Mouse (Mus musculus) thymus, postnatal 36 days (tissue): Measurements from ENCODE around the gene Supt6.

ENCODE experiments used
- DNase-seq, 2 experiments: peaks; one replicate each; pipeline ENCODE4 v3.0.0; 2022; ENCODE audit warnings: mixed read lengths in 2 of 2

The Supt6 gene

DNA sequence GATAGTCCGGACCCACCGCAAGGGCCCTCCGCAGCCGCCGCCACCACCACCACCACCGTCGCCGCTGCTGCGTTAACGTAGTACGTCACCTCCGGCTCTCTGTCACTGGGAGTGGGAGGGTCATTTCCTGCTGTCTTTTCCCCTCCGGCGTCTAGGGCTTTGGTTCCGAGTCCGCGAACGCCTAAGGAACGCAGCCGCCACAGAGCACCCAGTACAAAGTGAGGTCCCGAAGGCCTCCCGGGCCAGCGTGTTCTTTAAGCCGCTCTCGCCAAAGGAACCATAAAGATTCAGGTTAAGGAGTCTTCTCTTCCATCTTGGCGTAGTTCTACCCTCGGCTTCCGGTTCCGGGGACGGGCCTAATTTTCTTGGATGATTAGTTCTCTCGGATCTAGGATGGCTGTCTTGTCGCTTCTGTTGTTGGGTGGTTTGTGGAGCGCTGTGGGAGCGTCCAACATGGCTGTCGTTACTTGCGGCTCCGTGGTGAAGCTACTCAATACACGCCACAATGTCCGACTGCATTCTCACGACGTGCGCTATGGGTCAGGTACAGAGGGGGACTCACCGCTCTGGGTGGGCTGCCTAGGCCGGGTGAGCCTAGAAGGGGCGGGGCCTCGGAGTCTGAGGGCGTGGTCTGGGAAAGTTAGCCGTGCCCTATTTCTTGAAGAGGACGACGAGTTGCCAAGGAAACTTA lies at the start of gene Supt6, which contains the start of gene Sdf2:
Gene Supt6 (minus strand): TSS at position 361 of the 691 bp plus-strand sequence.
Gene Sdf2 (plus strand): TSS at position 120 of the 691 bp plus-strand sequence.
- peak; percentile 85 to 88 for DNase-seq

DNA sequence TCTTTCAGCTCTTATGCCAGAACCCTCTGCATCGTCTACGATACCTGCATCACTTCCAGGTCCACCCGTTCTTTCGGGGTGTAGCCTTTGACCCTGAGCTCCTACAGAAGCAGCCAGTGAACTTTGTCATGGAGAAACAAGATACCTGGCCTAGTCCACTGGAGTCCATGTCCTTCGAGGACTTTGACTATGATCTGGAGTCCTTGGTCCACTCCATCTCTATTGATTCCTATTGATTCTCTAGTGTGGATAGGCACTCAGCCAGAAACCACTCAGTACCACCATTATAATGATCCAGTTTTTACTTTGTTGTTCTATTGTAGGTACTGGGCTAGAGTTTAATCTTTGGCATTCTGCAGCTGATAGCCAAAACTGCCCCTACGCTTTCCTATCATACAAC lies 48.8 kb upstream of the Supt6 start:
- no peak for DNase-seq

DNA sequence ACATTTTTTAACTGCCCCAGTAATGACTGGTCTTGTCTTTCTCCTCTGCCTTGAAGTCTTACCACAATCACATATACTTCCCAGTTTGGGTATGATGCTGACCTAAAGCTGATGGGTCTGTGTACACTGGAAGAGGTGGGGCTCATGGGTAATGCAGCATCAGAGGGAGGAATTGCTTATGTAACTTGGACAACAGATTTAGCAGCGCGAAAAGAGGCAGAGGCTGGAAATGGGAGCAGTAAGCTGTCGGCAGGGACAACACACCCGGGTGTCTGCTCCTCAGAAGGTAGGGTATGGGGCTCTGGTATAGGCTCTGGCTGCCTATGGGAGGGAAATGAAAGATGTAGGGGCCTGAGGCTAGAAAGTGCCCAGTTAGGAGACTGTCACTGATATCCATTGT lies 44.9 kb upstream of the Supt6 start, which contains the start of gene BC030499:
Gene BC030499 (plus strand): TSS at position 188 of the 400 bp plus-strand sequence.
- DNase-seq = no peak

DNA sequence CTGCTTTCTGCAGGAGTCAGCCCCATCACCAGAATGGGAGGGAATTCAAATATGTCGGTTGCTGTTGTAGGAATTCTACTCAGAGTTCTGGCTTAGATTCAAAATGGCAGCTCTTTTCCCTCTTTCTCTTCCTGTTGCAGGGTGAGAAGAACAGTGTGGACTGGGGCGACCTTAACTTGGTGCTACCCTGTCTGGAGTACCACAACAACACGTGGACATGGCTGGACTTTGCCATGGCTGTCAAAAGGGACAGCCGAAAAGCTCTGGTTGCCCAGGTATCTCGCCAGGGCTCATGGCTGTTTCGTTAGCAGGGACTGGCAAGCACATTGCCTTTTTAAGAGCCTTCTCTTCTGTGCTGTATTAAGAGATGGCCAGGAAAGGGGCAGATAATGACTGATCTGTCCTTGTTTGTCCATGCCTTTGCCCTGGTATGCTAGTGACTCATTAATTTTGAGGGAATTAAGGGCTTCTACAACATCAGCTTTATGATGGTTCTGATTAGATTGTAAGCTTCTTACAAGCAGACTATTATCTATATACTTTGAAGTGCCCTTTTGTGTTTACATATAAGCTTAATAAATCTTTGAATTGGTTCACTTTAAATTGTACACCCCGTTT lies 43.5 kb upstream of the Supt6 start:
- DNase-seq = no peak

DNA sequence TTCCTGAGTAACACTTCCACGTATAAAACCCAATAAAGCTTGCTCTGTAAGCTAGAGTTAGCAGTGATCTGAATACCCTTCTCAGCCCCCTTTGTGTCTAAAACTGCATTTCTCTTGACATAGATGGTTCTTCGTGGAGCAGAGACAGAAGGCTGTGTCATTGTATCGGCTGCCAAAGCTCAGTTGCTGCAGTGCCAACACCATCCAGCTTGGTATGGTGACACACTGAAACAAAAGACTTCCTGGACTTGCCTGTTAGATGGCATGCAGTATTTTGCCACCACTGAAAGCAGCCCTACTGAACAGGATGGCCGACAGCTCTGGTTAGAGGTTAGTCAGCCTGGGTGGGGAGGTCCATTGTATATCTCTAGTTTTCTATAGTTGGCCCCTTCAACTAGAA lies 33.8 kb upstream of the Supt6 start:
- no peak for DNase-seq

DNA sequence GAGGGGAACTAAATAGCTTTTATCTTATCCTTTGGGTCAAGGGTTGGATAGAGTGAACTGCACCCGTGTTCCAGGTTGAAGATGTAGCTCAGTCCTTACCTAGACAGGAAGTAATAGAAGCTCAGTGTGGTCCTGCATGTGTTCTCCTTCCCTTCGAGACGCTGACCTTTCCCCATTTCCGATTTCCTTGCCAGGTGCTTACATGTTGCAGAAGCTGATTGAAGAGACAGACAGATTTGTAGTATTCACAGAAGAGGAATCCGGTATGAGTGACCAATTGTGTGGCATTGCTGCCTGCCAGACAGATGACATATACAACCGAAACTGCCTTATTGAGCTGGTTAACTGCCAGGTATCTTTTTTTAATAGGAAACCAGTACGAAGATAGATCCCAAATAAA lies 33.1 kb upstream of the Supt6 start:
- no peak for DNase-seq

DNA sequence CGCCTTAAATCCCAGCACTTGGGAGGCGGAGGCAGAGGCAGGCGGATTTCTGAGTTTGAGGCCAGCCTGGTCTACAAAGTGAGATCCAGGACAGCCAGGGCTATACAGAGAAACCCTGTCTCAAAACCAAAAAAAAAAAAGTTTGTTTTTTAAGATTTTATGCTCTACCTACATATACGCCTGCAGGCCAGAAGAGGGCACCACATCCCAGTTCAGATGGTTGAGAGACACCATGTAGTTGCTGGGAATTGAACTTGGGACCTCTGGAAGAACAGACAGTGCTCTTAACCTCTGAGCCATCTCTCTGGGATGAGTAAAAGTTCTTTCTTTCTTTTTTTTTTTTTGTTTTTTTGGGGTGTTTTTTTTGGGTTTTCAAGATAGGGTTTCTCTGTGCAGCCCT lies 30.4 kb upstream of the Supt6 start:
- peak in 1 of 2 experiments; percentile 8 for DNase-seq

DNA sequence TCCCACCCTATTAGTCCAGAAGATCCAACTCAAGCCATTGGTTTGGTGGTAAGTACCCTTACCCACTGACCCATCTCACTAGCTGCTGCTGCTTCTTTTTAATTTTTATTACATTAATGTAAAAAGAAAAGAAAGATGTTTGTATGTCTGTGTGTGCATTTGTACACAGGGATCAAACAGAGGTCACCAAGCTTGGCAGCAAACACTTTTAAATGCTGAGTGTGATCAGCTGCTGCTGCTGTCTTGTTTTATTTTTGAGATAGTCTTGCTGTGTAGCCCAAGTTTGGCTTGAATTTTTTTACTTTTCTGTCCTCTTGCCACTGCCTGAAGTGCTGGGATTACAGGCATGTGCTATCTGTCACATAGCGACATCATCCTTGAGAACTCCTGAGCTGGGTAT lies 29.8 kb upstream of the Supt6 start:
- DNase-seq = no peak

DNA sequence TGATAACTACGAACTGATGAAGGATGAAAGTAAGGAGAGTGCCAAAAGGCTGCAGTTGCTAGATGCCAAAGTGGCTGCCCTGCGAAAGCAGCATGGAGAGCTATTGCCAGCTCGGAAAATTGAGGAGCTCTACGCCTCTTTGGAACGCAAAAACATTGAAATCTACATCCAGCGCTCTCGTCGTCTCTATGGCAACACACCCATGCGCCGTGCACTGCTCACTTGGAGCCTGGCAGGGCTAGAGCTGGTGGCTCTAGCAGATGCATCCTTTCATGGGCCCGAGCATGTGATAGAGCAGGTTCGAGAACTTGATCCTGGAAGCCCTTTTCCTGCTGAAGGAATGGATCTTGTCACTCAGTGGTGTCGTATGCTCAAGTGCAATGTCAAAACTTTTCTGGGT lies 26.2 kb upstream of the Supt6 start:
- no peak for DNase-seq

DNA sequence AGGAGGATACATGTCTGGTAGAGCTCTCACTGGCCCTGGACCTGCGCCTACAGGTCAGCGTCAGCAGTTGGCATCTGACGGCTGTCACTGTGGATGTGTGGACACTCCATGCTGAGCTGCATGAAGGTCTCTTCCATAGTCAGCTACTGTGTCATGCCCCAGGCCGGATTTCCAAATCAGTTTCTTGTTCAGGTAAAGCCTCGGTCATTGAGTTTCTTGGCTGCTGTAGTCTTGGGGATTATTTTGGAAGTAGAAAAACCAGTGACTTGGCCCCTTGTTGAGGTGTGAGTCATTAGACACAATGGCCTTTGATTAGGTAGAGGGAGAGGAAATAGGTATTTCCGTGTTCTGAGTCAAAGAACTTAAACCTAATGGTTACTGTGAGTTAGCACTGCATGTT lies 19.8 kb upstream of the Supt6 start:
- DNase-seq = no peak

DNA sequence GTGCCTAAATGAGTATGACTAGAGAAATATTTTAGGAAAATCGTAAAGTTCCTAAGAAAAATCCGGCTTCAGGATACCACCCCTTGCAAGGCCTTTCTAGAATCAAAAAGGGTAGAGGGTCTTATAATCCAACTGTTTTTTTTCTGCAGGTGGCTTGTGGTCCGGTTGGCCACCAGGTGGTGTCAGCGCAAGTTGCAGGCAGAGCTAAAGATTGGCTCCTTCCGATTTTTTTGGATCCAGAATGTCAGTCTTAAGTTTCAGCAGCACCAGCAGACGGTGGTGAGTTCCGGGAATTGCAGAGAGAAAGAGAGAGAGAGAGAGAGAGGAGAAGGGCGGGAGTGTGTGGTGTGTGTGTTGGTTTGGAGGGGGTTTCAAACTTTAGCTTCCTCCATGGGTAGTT lies 16.8 kb upstream of the Supt6 start:
- DNase-seq = peak; percentile 54 to 66

DNA sequence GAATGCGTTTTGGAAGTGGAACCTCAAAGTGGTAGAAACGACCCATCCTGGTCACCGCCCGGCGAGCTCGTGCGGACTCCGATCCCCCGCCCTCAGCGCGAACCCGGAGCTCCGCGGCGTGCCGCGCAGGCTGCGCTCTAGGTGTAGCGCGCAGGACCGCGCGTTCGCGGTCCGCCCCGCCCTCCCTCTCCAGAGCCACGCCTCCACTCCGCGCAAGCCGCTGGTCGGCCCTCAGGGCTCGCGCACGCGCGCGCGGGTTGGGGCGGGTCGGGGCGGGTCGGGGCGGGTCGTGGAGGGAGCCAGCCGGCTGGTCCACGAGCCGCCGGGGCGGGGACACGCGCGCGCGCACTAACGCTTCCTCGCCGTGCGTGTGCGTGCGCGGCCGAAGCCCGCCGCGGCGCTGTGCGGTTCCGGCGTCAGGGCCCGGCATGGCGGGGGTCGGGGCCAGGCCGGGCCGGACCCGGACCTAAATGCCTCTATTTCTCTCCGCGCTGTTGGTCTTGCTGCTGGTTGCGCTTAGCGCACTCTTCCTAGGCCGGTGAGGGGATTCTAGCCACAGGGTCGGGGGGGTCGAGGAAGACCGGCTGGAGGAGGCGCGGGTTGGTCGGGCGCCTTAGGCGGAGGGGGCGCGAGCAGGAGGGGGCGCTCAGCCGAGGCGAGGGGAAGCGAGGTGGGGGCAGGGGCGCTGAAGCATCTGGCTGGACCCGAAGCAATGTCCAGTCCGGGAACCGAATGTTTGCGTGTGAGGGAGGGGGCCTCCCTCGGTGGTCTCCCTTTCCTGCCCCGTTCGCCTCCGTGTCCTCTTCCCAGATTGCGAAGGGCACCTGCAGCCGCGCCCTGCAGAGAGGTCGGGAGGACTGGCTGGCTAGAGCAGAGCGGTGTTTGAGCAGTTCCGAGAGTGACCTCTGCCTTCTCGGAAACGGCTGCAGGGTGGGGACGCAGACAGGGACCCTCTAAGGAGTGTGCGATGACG lies 15.9 kb upstream of the Supt6 start, which contains the start of gene 2610507B11Rik:
Gene 2610507B11Rik (plus strand): TSS at position 373 of the 973 bp plus-strand sequence.
- DNase-seq = peak; percentile 93 to 95

DNA sequence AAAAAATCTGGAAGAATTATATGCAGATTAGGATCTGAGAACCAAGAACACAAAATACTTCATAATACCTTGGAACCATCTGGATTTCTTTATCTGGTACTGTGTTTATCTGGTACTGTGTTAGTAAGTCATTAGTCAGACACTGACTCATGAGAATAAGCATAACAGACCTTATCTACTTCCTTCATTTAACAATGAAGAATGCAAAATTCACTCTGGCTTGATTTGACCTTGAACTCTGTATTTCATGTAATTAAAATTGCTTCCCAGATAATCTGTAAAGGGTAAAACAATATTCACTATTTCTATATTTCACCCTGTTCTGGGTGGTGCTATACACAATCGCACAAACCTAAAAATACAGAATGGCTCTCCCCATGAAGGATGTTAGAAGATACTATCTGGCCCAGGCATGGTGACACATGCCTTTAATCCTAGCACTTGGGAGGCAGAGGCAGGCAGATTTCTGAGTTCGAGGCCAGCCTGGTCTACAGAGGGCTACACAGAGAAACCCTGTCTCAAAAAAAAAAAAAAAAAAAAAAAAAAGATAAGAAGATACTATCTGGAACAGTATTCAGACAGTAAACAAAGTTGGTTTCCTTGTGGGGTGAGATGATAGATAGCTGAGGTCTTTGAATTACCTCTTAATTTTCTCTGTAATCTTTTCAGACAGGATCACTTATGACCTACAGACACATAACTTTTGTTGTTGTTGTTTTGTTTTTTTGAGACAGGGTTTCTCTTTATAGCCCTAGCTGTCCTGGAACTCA lies 14.9 kb upstream of the Supt6 start:
- no peak for DNase-seq

DNA sequence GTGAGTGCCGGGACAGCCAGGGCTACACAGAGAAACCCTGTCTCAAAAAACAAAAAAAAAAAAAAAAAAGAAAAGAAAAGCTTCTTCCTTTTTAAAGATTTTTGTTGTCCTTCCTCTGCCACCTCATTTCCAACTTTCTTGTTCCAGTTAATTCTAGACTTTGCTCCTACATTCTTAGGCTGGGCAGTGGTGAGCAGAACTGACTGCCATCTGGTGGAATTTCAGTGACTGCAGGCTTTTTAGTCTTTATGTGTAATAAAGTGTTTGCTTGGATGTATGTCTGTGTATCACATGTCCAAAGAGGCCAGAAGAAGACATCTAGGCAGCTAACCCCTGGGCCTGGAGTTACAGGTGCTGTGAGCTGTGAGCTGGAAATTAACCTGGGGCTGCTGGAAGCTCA lies 10.8 kb upstream of the Supt6 start:
- no peak for DNase-seq

DNA sequence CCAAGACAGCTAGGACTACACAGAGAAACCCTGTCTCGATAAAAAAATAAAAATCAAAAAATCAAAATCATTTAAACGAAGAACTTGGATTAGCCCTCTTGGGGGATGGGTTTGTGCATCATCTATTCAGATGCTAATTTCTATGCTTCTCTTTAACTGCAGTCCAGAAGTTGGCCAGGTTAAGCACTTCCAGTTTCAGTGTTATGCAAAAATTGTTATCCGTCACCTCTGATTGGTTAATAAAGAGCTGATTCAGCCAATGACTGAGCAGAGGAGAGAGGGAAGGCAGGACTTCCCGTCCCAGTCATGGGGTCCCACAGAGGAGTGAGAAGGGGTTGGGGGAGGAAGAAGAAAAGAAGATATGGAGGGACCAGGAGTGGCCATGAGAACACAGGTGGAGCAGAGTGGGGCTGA lies 1.9 kb upstream of the Supt6 start:
- DNase-seq = no peak

DNA sequence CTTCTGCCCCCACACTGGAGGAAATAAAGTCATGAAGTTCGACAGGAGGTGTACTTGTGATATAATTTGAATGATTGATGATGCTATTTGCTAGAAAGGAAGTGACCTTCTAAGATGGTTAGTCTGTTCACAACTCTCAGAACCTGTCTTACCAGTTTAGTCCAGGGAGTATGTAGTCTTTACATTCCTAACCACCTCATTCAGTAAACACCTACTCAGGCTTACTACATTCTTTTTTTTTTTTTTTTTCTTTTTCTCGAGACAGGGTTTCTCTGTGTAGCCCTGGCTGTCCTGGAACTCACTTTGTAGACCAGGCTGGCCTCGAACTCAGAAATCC lies 1.2 kb upstream of the Supt6 start:
- no peak for DNase-seq

DNA sequence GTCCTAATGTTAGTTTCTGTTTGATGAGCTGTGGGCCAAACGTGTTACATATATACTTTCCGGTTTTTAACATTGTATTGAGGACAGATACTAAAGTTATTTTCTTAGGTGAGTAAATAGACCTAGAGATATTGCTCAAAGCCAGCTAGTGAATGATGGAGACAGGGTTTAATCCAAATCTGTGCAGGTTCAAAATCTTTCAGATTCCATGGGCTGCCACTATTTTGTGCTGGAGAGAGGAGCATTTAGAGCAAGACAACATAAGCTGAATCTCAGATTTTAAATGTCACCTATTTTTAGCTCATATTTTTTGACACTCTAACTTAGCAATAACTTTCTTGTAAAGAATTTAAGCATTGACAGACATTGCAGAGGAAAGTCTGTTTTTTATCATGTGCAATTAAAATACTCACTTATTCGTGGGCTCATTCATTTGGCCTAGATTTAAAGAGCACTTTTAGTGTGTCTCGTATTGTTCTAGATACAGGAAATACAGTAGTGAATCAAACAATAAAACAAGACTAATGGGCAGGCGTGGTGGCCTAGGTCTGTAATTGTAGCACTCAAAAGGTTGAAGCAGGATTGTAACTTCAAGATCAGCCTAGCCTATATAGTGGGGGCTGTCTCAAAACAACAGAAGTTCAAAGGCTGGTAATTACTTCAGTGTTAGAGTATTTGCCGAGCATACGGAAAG lies 678 bp upstream of the Supt6 start:
- no peak for DNase-seq

DNA sequence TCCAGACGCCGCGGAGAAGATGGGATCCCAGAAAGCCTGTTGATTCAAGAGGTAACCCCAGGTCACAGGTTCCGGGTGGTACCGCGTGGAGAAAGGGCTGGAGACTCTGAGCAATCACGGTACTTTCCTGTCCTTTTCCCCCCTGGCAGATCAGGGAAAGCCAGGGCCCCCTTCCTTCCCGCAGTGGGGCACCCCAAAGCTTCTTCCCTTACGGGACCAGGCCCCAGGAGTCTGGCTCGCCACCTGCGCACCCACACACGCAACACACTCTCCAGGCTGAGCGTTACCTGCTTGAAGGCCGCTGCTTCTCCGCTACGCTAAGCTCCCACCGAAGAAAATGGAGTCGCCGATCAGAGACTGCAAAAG lies 543 bp downstream of the Supt6 start:
- DNase-seq = no peak

DNA sequence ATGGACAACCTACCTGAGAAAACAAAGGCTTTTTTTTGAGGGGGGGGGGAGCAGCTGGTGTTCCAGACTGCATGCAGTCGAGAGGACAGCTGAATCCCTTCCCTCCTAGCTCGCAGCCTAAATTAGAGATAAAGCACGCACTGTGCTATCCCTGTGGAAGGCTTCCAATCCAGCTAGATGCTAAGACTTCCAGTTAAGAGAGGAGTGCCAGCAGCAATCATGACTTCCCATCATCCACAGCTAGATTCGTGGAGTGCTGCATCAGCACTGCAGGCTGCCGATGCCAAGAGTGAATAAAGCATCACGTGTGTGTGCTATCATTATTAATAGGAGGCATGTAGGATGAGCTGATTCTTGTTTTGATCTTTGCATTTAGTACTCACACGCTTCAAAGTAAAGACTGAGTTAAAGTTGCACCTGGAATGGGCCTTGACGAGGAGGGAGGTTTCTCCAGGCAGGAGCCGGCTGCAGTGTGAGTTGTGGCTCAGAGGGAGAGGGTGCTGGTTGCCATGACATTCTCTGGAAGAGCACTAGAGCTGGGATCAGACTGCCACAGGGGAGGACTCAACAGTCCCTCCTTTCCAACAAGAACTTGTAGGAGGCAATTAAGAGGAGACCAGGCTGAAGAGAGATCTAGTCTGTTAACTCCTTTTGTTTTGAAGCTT lies 5.5 kb downstream of the Supt6 start:
- no peak for DNase-seq

DNA sequence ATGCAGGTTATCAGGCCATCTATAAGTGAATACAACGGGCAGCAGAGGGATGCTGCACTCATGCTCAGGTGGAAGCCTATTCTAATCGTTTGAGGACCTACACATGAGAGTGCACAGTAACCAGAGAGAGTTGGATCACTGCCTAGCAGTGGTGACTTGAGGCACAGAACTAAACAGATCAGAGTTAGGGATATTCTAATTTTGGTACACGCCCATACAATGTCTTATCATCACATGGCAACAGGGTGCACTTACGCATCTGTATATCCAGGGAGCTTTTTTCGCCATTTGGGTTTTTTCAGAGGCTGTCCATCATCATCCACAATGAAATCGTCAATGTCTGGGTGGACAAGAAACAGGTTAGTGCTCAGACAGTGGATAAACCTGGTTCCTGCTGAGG lies 14.3 kb downstream of the Supt6 start:
- no peak for DNase-seq

DNA sequence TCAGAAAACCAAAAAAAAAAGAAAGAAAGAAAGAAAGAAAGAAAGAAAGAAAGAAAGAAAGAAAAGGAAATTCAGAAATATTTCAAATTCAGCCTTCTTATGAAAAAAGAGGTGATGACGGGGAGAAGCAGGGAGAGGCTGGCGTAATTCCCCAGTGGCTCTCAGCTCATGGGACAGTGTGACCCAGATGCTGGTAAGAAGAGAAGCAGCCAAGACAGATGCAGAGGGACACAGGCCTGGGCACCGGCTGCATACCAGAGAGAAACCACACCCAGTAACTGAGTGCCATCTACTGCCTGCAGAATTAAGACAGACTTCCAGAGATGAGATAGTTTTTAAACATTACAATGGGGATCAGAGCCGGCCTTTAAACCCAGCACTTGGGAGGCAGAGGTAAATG lies 22.2 kb downstream of the Supt6 start:
- DNase-seq = no peak
